Mouse (Mus musculus): Measurements from ENCODE around the gene Sema4a.

- no peak for TF ChIP-seq CTCF (conservative IDR thresholded peaks at IDR 0.05; ENCODE audit: low read length)
- no peak for TF ChIP-seq POU5F1 (IDR thresholded peaks at IDR 0.05; ENCODE audit: borderline replicate concordance, low read length)
- no peak for TF ChIP-seq NANOG (IDR thresholded peaks at IDR 0.05; ENCODE audit: borderline replicate concordance, low read length)
Observed at GRCm38 (mm10) chr3:88420771-88421170, 40.2 kb downstream of the Sema4a start.

All from E14TG2a.4 (cell line).